Mouse (Mus musculus) testis, postnatal 10 days (tissue): ENCODE data around the gene Mpg.

Source experiments
- DNase-seq: peaks from one replicate; pipeline ENCODE4 v3.0.0; 2021; ENCODE audit warnings: low spot score

Gene Mpg

GRCm38 (mm10) chr11:32231125-32231524 is 4.8 kb downstream of the Mpg start:
- DNase-seq = no peak

GRCm38 (mm10) chr11:32232848-32233247 is 6.5 kb downstream of the Mpg start:
- no peak for DNase-seq

- no peak for DNase-seq
Observed at GRCm38 (mm10) chr11:32233895-32234294, 7.6 kb downstream of the Mpg start.

- DNase-seq = no peak
Observed at GRCm38 (mm10) chr11:32234816-32235485, 8.6 kb downstream of the Mpg start.

GRCm38 (mm10) chr11:32235646-32236045 is 9.3 kb downstream of the Mpg start:
- peak; percentile 85 for DNase-seq

GRCm38 (mm10) chr11:32236132-32236531 is 9.8 kb downstream of the Mpg start:
- no peak for DNase-seq

GRCm38 (mm10) chr11:32236712-32237410 is 10.6 kb downstream of the Mpg start:
- DNase-seq = peak; percentile 87

GRCm38 (mm10) chr11:32237411-32237795 is 11.1 kb downstream of the Mpg start:
- no peak for DNase-seq

GRCm38 (mm10) chr11:32238093-32238860 is 12.0 kb downstream of the Mpg start:
- DNase-seq = peak; percentile 76

GRCm38 (mm10) chr11:32241391-32241790 is 15.1 kb downstream of the Mpg start:
- DNase-seq = no peak

- DNase-seq = no peak
Observed at GRCm38 (mm10) chr11:32242209-32242608, 15.9 kb downstream of the Mpg start.

- no peak for DNase-seq
Observed at GRCm38 (mm10) chr11:32243205-32243955, 17.1 kb downstream of the Mpg start.

GRCm38 (mm10) chr11:32244064-32244463 is 17.8 kb downstream of the Mpg start:
- DNase-seq = peak; percentile 72

- no peak for DNase-seq
Observed at GRCm38 (mm10) chr11:32244617-32245016, 18.3 kb downstream of the Mpg start.

- peak; percentile 32 for DNase-seq
Observed at GRCm38 (mm10) chr11:32245614-32246013, 19.3 kb downstream of the Mpg start.

- DNase-seq = no peak
Observed at GRCm38 (mm10) chr11:32247068-32247467, 20.8 kb downstream of the Mpg start.

- no peak for DNase-seq
Observed at GRCm38 (mm10) chr11:32248350-32248749, 22.0 kb downstream of the Mpg start.

GRCm38 (mm10) chr11:32250880-32251763 is 24.8 kb downstream of the Mpg start:
- DNase-seq = no peak

- no peak for DNase-seq
Observed at GRCm38 (mm10) chr11:32253121-32253520, 26.8 kb downstream of the Mpg start.

GRCm38 (mm10) chr11:32256146-32256545 is 29.8 kb downstream of the Mpg start:
- DNase-seq = no peak

GRCm38 (mm10) chr11:32256566-32256965 is 30.3 kb downstream of the Mpg start:
- DNase-seq = no peak
